Mouse (Mus musculus): ENCODE data around the gene Ranbp3.

Ranbp3 gene

GRCm38 (mm10) chr17:56673647-56674416, 738 bp downstream of the Ranbp3 start:
- DNase-seq (ENCODE audit: low spot score) = no peak

DNA sequence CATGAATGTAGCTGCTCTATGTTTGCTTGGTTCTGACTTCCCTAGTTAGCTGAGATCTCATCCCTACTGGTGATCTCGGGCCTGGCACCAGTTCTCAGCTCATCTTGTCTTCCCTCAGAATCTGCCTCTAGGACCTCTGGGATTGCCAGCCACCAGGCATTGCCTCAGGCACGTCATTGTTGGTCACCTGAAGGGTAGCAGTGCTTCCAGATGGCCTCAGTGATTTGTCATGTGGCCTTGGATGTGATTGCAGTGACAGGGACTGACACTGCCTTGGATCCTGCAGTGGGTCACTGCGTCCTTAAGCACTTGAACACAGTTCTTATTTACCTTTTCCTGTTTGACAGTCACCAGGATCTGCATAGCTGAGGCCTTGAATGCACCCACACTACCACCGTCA, 8.7 kb downstream of the Ranbp3 start:
- no peak for DNase-seq (ENCODE audit: low spot score)

DNA sequence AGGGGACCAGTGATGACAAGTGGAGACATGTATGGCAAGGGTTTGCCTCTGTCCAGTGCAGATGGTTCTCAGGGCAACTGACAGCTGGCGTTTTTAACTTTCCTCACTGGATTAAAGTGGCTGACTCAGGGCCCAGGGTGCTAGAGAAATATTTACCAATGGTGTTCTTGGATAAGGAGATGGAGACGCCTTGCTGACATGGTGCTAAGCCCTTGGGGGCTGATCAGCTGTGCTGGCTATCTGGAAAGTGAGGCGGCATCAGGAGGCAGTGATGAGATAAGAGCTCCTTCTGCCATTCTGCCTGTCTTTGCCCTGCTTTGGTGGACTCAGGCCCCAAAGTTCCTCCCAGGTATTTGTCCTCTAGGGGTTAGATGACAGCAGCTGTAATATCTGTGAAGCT, 9.8 kb downstream of the Ranbp3 start:
- DNase-seq (ENCODE audit: low spot score) = no peak

- DNase-seq (ENCODE audit: low spot score) = no peak
Measured at GRCm38 (mm10) chr17:56683546-56684140, 10.5 kb downstream of the Ranbp3 start.

DNA sequence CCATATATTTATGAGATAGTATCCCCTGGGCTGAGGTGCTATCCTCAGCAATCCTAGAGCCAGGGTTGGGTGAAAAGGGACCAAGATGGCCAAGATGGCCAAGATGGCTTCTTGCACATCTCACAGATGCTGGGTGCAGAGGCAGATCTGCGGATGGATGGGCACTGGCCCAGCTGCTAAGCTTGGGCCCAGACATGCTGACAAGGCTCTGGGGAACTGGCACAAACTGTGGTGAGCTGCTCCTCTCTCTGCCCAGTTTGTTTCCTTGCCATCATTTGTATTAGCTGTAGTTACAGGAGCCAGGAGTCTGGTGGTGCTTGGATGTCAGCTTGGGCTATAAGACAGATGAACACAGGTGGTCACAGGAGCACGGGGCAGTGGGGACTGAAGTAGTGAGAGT, 11.6 kb downstream of the Ranbp3 start:
- no peak for DNase-seq (ENCODE audit: low spot score)

GRCm38 (mm10) chr17:56686801-56687200, 13.7 kb downstream of the Ranbp3 start:
- no peak for DNase-seq (ENCODE audit: low spot score)

DNA sequence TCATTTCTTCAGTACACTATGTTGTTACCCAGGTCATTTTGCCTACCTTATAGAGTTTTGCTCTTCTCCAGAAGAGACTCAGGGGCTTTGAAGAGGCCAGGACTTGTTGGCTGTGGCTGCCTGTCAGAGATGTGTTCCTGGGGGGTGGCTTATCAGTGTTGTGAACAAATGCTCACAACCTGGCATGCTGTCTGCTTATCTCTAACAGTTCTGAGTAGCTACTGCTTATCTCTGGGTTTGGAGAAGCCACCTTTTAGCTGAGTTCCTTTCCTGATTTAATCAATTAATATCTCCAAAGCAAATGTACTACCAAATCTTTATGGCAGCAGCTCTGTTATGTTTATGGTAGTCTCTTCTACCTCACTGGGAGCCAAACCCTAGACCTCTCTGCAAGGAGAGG, 15.0 kb downstream of the Ranbp3 start:
- no peak for DNase-seq (ENCODE audit: low spot score)

GRCm38 (mm10) chr17:56688689-56689088, 15.6 kb downstream of the Ranbp3 start:
- no peak for DNase-seq (ENCODE audit: low spot score)

DNA sequence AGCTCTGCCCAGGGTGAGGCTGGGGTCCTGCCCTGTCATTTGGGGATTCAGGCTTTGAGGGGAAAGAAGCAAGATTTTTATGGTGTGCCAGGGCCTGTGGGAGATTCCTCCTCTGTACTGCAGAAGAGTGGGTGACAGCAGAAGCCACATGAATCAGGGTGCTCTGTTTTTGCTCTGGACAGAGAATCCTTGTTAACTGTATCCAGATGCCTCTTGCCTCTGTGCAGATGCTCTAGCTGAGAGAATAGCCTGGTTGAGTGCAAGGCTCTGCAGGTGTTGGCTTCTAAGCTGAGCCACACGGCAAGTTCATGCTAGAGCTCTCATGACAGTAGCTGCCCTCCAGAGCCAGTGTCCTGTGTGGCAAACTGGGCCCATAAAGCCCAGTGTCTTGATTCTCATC, 20.3 kb downstream of the Ranbp3 start:
- no peak for DNase-seq (ENCODE audit: low spot score)

DNA sequence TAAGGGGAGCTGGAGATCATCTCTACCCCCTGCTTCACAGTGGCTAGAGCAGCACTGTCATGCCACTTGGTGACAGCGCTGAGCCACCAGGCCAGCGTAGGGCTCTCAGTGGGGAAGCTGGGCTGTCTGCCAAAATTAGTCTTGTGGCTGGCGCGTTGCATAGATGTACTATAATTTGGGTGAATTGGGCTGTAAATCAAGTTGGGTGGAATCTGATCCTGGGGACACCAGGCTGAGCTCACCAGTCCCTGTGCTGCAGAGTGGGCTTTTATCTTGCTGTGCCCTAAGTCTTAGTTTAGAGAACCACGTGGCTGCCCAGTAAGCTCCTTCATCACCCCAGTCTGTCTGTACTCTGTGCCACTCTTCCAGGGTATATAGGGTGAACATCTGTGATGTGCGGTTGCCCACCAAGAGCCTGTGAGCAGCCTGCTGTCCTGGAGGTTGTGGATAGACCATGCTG, 20.8 kb downstream of the Ranbp3 start:
- DNase-seq (ENCODE audit: low spot score) = no peak

GRCm38 (mm10) chr17:56700451-56700850, 27.4 kb downstream of the Ranbp3 start:
- no peak for DNase-seq (ENCODE audit: low spot score)

DNA sequence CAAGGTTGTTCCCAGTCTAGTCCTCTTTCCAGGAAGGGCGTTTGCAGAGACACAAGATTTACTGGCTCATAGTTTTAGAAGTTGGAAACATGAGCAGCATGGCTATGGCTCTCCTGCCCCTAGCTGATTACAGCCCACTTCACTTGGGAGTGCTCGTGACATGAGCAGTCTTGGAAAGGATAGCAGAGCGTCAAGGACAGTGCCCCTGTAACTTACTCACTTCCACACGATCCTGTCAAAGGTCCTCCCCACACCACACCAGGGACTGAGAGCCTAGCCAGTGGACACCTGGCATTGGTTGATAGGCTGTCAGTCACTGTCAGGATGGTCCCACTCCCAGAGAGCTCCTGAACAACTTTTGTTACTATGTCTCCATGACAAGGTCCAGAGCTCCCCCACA, 29.9 kb downstream of the Ranbp3 start:
- DNase-seq (ENCODE audit: low spot score) = no peak

- DNase-seq (ENCODE audit: low spot score) = no peak
Measured at GRCm38 (mm10) chr17:56706515-56706914, 33.4 kb downstream of the Ranbp3 start.

DNA sequence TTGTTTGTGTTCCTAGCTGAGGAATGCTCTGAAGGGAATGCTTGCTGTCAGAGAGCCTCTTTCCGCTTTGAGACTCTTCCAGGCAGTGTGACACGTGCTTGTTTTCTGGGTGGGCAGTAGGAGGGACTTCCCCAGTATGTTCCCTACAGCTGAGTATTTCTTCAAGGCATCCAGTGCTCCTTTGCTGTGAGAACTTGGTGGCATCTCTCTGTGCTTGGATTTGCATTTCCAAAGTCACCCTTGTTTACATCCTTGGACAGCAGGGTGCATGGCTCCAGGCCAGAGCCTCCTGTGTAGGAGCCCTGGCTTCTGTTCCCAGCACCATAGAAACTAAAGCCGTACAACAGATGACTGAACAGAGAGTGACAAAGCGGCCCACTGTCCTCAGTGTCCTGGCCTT, 35.6 kb downstream of the Ranbp3 start:
- peak; percentile 16 for DNase-seq (ENCODE audit: low spot score)

- no peak for DNase-seq (ENCODE audit: low spot score)
Measured at GRCm38 (mm10) chr17:56709708-56710107, 36.6 kb downstream of the Ranbp3 start.

GRCm38 (mm10) chr17:56715360-56715759, 42.3 kb downstream of the Ranbp3 start:
- no peak for DNase-seq (ENCODE audit: low spot score)

DNA sequence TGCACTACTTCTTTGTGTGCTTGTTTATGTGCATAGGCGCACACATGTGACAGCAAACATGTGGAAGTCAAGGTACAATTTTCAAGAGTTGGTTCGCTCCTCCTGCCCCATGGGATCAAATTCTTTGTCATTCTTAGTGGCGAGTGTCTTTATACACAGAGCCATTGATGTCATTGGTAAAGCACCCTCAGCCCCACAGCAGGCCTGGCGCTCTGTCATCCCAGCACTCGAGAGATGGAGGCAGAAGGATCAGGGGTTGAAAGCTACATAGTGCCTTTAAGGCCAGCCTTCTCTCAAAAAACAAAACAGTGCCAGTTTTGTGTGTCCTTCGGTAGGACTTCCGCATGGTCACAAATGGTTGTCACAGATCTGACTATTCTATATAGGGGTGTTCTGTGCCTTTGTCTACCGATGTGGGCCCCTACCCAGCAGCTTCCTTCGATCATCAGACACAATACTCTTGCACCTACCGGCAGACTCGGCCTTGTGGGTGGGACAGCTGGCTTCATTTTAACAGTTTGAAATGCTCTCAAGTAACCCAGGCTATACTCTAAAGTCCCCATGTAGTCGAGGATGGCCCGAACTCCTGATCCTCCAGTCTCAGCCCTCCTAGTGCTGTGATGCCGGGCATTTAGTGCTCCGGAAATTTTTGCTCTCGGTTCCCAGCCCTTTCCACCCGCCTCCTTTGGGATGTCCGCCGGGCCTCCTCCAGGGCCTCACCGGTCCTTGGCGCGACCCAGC, 43.0 kb downstream of the Ranbp3 start:
- DNase-seq (ENCODE audit: low spot score) = no peak

GRCm38 (mm10) chr17:56716655-56717362, 43.7 kb downstream of the Ranbp3 start:
- DNase-seq (ENCODE audit: low spot score) = peak; percentile 96

- DNase-seq (ENCODE audit: low spot score) = peak; percentile 89
Measured at GRCm38 (mm10) chr17:56717363-56718058, 44.4 kb downstream of the Ranbp3 start, which contains the start of the genes Ndufa11 and Vmac. Gene Ndufa11, plus strand, starts transcription at chr17:56717767. Gene Vmac, minus strand, starts transcription at chr17:56718022.

DNA sequence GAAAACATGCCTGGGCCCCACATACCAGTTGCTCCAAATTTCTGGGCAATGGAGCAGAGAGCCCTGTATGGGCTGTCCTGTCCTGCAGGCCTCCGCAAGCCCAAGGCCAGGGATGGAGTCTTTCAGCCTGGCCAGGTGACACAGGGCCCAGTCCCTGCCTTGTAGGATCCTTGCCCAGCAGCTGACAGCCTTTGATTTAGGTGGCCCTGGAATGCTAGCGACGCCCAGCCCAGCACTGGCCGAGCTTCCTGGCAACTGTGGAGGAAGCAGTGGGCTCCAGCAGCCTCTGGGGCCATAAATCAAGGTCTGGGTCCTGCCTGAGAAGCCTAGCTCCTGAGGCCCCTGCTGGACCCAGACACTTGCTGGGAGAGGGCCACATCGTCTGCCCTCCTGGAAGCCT, 49.3 kb downstream of the Ranbp3 start:
- no peak for DNase-seq (ENCODE audit: low spot score)

- no peak for DNase-seq (ENCODE audit: low spot score)
Measured at GRCm38 (mm10) chr17:56723419-56724161, 50.5 kb downstream of the Ranbp3 start.

Measured in ovary, adult 18-20 months (tissue).